23 mouse cellular contexts compared by ENCODE assay signal in genomic region chr4:133504755-133505485, GRCm38 (mm10). TPM values are rescaled to one million over a fixed set of nuclear protein-coding genes. Genes with fewer than 3 reads are reported as not detected.
"Had no signal": no experiment of that assay in that cellular context is flagged by ENCODE, and none has a peak within 500 bp of the region (broad histone marks: within the 10 kb centered on the region; RNA-seq: fewer than 3 reads in every experiment).

No protein-coding gene starts in this region.

- H3K9me3 ChIP-seq: megakaryocyte, embryonic 14.5 days; midbrain, embryonic 10.5 days; midbrain, embryonic 12.5 days; neural tube, embryonic 13.5 days; neural tube, embryonic 15.5 days had no signal

- H3K9ac ChIP-seq: lung, embryonic 14.5 days; midbrain, embryonic 12.5 days; neural tube, embryonic 13.5 days; neural tube, embryonic 15.5 days had no signal

- H3K4me3 ChIP-seq: megakaryocyte, embryonic 14.5 days; midbrain, embryonic 10.5 days; midbrain, embryonic 12.5 days; myocyte; neural tube, embryonic 13.5 days; neural tube, embryonic 15.5 days had no signal

- H3K27ac ChIP-seq: macrophage; midbrain, embryonic 10.5 days; midbrain, embryonic 12.5 days; neural tube, embryonic 13.5 days; neural tube, embryonic 15.5 days had no signal

- H3K4me1 ChIP-seq: midbrain, embryonic 10.5 days; midbrain, embryonic 12.5 days; neural tube, embryonic 13.5 days; neural tube, embryonic 15.5 days had no signal

- DNase-seq: lung, adult 18-20 months; lung, embryonic 14.5 days; lung, postnatal 14 days; lung, postnatal 36 days; midbrain, embryonic 14.5 days; retina, postnatal 1 day; right cerebral cortex, adult 18-20 months; right cerebral cortex, postnatal 25 days; right cerebral cortex, postnatal 4 days; spleen, adult 18-20 months; thymus, adult 18-20 months; thymus, postnatal 14 days; thymus, postnatal 36 days had no signal

- H3K36me3 ChIP-seq: midbrain, embryonic 10.5 days; midbrain, embryonic 12.5 days; neural tube, embryonic 13.5 days; neural tube, embryonic 15.5 days had no signal

RNA-seq across cellular contexts. Expression of gene Trnp1, which starts 6.6 kb away (rescaled TPM):
- total RNA-seq: megakaryocyte progenitor cell, adult 5-6 weeks had no signal

RNA-seq across cellular contexts. Expression of gene Kdf1, which starts 13.8 kb away (rescaled TPM):
- total RNA-seq: megakaryocyte progenitor cell, adult 5-6 weeks had no signal
- polyA plus RNA-seq: macrophage had no signal

RNA-seq across cellular contexts. Expression of gene Tent5b, which starts 25.0 kb away (rescaled TPM):
- total RNA-seq: megakaryocyte progenitor cell, adult 5-6 weeks had no signal
- polyA plus RNA-seq: macrophage had no signal

RNA-seq across cellular contexts. Expression of gene Nr0b2, which starts 48.3 kb away (rescaled TPM):
- polyA plus RNA-seq: lung, embryonic 14.5 days; macrophage; midbrain, embryonic 12.5 days; midbrain, embryonic 14.5 days; midbrain, embryonic 16.5 days; myocyte; neural tube, embryonic 11.5 days; neural tube, embryonic 13.5 days had no signal
